Mouse (Mus musculus): ENCODE data around the gene Zfp541. TPM values are rescaled to one million over a fixed set of nuclear protein-coding genes. Genes with fewer than 3 reads are reported as not detected.
A peak's percentile ranks its signal among the peaks of the same experiment; 100 is the strongest.

Zfp541 gene
- total and polyA plus RNA-seq, 2 experiments from 2014 or later: 0.10 to 0.17 TPM

DNA sequence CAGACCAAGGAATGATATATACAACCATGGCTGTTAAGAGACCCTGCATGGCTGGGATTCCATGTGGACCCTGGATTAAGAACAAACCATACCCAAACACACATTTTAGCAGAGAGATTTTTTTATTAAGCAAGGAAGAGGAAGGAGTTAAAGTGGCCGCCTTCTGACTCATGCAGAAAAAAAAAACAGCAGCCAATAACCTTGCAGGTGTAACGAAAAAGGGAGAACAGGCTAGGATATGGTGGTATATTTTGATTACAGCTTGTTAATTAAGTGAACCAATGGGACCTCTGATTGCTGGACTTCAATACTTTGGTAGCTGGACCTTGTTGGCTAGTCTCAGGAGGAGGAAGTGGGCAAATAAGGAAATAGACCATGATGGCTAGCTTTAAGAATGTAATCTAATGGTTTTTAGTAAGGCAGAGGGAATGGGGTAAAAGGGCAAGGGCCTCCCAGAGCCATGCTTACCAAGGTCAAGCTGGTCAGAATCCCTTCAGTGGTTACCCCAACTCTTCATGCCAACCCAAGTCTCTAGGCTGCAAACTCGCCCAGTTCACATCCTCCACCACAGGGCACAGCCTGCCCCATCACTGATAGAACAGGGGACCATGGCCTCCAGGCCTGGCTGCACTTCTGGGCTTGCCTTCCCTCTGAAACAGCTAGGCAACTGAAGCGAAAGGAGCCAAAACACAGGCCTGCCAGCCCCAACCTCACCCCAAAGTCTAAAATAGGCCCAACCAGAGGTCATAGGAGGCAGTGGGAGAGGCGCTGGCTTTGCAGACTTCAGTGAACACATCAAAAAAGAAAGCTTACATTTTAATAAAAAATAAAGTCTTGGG, 42.1 kb upstream of the Zfp541 start:
- H3K36me3 ChIP-seq (ENCODE audit: insufficient read depth): no peaks in the 10 kb centered on the region
- no peak for DNase-seq
- no peaks in the 10 kb centered on the region for H3K9me3 ChIP-seq (ENCODE audit: low read length)
- no peak overlapping the region for H3K4me3 ChIP-seq (ENCODE audit: low read depth, low read length)
- no peak overlapping the region for H3K27ac ChIP-seq (ENCODE audit: low read depth, low read length)
- H3K27me3 ChIP-seq (ENCODE audit: insufficient read depth, low read length): no peaks in the 10 kb centered on the region
- no peak overlapping the region for H3K9ac ChIP-seq
- H3K4me1 ChIP-seq (ENCODE audit: insufficient read depth): no peaks in the 10 kb centered on the region
- H3K4me2 ChIP-seq (ENCODE audit: low read depth): no peak overlapping the region
- no peak for ATAC-seq
- 89% methylated on average over 5 of the region's 5 CpGs for WGBS
- no peak for TF ChIP-seq CTCF (IDR thresholded peaks at IDR 0.05; ENCODE audit: low read depth)

DNA sequence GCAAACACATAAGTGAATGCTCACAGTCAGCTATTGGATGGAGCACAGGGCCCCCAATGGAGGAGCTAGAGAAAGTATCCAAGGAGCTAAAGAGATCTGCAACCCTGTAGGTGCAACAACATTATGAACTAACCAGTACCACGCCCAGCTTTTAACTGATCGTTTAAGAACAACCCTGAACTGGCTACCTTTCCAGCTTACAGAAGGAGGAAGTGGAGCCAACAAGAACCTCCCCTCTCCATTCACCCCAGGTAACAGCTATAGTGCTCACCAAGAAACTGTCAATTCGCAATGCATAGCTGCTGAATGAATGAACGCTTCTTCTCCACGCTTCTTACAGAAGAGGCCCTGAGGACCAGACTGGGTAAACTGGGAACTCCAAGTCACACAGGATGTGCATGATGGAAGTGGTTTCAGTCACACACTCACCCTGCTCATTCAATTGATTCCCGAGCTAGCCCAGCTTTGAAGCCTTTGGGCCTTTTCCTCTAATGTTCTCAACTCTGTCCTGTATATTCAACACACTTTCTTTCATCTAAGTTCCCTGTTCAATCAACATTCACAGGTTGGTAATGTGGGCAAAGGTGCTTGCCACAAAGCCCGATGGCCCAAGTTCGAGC, 36.9 kb upstream of the Zfp541 start:
- Histone ChIP-seq H3K9me3 (ENCODE audit: low read length) (no peaks in the 10 kb centered on the region), H3K4me1 (ENCODE audit: insufficient read depth) (no peaks in the 10 kb centered on the region), H3K27ac (ENCODE audit: low read depth, low read length) (no peak overlapping the region), H3K36me3 (ENCODE audit: insufficient read depth) (no peaks in the 10 kb centered on the region), H3K9ac (no peak overlapping the region), H3K4me3 (ENCODE audit: low read depth, low read length) (no peak overlapping the region), H3K27me3 (ENCODE audit: insufficient read depth, low read length) (no peaks in the 10 kb centered on the region), H3K4me2 (ENCODE audit: low read depth) (no peak overlapping the region)
- 93% methylated on average over 8 of the region's 8 CpGs for WGBS
- no peak for DNase-seq
- TF ChIP-seq CTCF (IDR thresholded peaks at IDR 0.05; ENCODE audit: low read depth): no peak
- no peak for ATAC-seq

DNA sequence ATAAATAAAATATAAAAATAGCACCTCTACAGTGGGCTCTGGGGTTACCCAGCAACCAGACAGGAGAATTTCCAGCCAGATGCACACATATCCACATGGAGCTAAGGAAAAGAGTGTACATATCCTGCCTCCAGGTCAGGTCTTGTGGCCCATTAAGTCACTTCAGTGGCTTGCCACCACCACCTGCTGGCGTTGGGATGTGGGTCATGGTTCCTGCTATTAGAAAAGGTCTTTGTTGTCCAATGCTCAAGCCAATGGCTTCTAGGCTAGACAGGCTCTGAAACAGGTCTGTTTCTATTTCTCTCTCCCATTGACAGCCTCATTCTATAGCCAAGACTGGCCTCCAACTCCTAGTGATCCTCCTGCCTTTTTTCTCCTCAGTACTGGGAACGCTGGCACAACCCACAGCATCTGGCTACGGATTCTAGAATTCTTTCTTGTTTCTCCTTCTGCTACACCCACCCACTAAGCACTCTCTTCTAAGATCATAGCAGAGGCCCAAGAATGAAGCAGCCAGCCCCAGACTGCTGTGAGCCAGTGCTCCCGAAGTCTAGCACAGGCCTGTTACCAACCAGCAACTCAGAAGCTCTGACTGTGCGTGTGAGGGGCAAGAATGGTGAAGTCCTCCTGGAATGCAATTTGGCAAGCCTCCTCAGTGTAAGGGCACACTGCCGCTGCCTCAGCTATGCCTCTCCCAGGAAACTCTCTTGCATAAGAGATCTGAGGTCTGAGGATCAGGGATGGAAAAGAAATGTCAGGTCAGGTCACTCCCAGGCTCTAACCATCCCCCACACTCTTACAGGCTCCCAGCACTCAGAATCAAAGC, 33.3 kb upstream of the Zfp541 start:
- no peaks in the 10 kb centered on the region for H3K9me3 ChIP-seq (ENCODE audit: low read length)
- H3K9ac ChIP-seq: no peak overlapping the region
- no peaks in the 10 kb centered on the region for H3K27me3 ChIP-seq (ENCODE audit: insufficient read depth, low read length)
- no peak overlapping the region for H3K27ac ChIP-seq (ENCODE audit: low read depth, low read length)
- no peaks in the 10 kb centered on the region for H3K36me3 ChIP-seq (ENCODE audit: insufficient read depth)
- WGBS: 78% methylated on average over 6 of the region's 6 CpGs
- TF ChIP-seq CTCF (IDR thresholded peaks at IDR 0.05; ENCODE audit: low read depth): no peak
- no peak overlapping the region for H3K4me2 ChIP-seq (ENCODE audit: low read depth)
- no peak overlapping the region for H3K4me3 ChIP-seq (ENCODE audit: low read depth, low read length)
- no peaks in the 10 kb centered on the region for H3K4me1 ChIP-seq (ENCODE audit: insufficient read depth)
- no peak for DNase-seq
- ATAC-seq: no peak

DNA sequence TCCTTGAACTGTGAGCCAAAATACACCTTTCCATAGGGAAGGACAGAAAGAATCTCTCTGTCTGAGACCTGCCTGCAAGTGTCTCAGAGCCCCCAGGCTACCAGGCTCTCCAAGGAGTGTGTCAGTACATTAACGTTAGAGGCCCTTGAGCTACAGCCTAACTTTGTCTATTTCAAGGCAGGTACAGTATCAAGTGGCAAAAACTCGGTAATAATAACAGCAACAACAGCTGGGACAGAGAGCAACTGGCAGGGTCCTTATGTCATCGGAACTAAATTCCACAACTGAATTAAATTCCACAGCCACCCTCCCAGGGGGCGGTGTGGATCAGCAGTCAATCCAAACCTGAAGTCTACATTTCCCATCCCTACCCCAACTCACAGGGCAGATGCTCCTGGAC, 30.5 kb upstream of the Zfp541 start:
- 0 out of 2 replicates have a peak, but pooled peaks have one; percentile 2 for TF ChIP-seq CTCF (IDR thresholded peaks at IDR 0.05; ENCODE audit: low read depth)
- H3K27me3 ChIP-seq (ENCODE audit: insufficient read depth, low read length): no peaks in the 10 kb centered on the region

DNA sequence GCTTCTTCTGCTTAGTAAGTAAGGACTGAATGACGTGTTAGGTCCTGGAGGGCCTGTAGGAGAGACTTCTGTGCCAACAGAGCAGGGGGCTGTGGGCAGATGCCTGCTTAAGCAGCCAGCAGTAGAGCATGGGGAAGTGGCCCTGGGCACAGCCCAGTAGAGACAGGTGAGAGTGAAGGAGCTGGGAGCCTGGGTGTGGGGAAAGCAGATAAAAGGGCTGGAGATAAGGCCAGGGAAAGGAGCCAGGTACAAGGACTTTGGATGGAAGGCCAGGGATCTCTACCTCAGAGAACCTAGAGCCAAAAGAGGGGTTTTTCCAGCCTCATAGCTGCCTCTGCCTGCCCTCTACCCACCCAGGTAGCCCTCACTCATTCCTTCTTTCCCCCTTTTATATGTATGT, 28.6 kb upstream of the Zfp541 start:
- no peaks in the 10 kb centered on the region for H3K27me3 ChIP-seq (ENCODE audit: insufficient read depth, low read length)
- no peaks in the 10 kb centered on the region for H3K9me3 ChIP-seq (ENCODE audit: low read length)
- 98% methylated on average over 1 of the region's 1 CpGs for WGBS
- no peak for TF ChIP-seq CTCF (IDR thresholded peaks at IDR 0.05; ENCODE audit: low read depth)
- H3K4me1 ChIP-seq (ENCODE audit: insufficient read depth): no peaks in the 10 kb centered on the region
- no peak overlapping the region for H3K4me2 ChIP-seq (ENCODE audit: low read depth)
- no peaks in the 10 kb centered on the region for H3K36me3 ChIP-seq (ENCODE audit: insufficient read depth)
- DNase-seq: no peak
- ATAC-seq: no peak
- H3K4me3 ChIP-seq (ENCODE audit: low read depth, low read length): no peak overlapping the region
- no peak overlapping the region for H3K9ac ChIP-seq
- H3K27ac ChIP-seq (ENCODE audit: low read depth, low read length): no peak overlapping the region

More for the DNA sequence above, 30.5 kb upstream of the Zfp541 start:
- Histone ChIP-seq H3K4me3 (ENCODE audit: low read depth, low read length) (no peak overlapping the region), H3K9me3 (ENCODE audit: low read length) (no peaks in the 10 kb centered on the region), H3K4me1 (ENCODE audit: insufficient read depth) (no peaks in the 10 kb centered on the region), H3K27ac (ENCODE audit: low read depth, low read length) (no peak overlapping the region), H3K9ac (no peak overlapping the region), H3K36me3 (ENCODE audit: insufficient read depth) (no peaks in the 10 kb centered on the region), H3K4me2 (ENCODE audit: low read depth) (no peak overlapping the region)
- no peak for DNase-seq
- WGBS: 95% methylated on average over 4 of the region's 4 CpGs
- no peak for ATAC-seq

DNA sequence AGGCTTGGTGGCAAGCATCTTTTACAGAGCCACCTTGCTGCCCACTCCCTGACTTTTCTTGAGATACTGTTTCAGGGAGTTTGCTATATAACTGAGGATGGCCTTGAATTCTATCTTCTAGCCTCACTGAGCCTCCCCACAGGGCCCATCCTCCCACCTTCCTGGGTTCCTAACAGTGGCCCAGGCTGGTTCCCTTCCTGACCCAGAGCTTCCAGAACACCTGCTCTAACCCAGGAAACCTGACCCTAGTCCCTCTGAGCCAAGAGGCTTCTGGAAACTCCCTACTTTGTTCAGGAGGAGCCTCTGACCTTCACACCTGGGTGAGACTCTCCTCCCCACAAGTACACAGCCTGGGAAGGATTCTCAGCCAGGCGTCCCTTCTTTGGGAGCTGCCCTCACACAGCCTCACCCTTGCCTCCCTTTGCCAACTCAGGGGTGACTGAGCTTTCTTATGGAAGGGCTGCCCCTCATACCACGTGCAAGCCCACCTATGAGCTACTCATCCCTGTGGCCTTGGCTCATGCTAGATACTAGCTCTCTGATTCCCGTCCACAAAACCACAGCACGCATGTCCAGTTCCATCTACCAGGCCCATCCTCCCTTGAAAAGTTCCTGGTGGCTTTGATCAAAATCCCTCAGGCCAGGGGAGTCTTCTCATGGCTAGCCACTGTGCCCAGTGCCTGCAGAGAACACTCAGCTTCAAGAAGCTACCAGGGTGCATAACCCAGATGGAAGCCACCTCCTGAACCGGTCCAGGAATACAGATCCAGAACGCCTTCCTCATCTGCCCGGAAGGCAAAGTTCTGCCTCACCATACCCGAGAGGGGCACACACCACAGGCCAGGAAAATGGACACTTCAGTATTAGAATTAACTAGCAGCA, 27.8 kb upstream of the Zfp541 start:
- Histone ChIP-seq H3K4me2 (ENCODE audit: low read depth) (no peak overlapping the region), H3K9me3 (ENCODE audit: low read length) (no peaks in the 10 kb centered on the region), H3K27me3 (ENCODE audit: insufficient read depth, low read length) (no peaks in the 10 kb centered on the region), H3K4me3 (ENCODE audit: low read depth, low read length) (no peak overlapping the region), H3K36me3 (ENCODE audit: insufficient read depth) (no peaks in the 10 kb centered on the region), H3K9ac (no peak overlapping the region), H3K27ac (ENCODE audit: low read depth, low read length) (no peak overlapping the region), H3K4me1 (ENCODE audit: insufficient read depth) (no peaks in the 10 kb centered on the region)
- 96% methylated on average over 8 of the region's 8 CpGs for WGBS
- no peak for TF ChIP-seq CTCF (IDR thresholded peaks at IDR 0.05; ENCODE audit: low read depth)
- no peak for DNase-seq
- ATAC-seq: no peak
